Mouse (Mus musculus): Measurements from ENCODE around the gene Rab25.

- TF ChIP-seq POLR2A (IDR thresholded peaks at IDR 0.05; ENCODE audit: control insufficient read depth, extremely low read depth, insufficient read depth, low read length, poor library complexity) (no peak), CTCF (IDR thresholded peaks at IDR 0.05; ENCODE audit: borderline replicate concordance, control insufficient read depth, extremely low read depth, insufficient read depth, low read length, poor library complexity) (no peak)
Measured at GRCm38 (mm10) chr3:88536103-88536930, 11.8 kb downstream of the Rab25 start.

All from thymus, adult 2 months (tissue).